Mouse (Mus musculus) embryonic stem cell, embryonic (primary cell): ENCODE measurements around the gene Zfp273.
"Not testable (repeated sequence)": the region's sequence is repeated elsewhere in the genome, so short reads cannot be mapped to it uniquely, and the experiment has no call there.

Experiments used
- CTCF ChIA-PET, 4 experiments: fragments of 300-600 bp in 2 of 4; fragments of 350-600 bp in 2 of 4; sonication (Branson Sonifier 250); formaldehyde crosslinking; loops; one replicate each; lab custom pipeline; 2022; ENCODE audit warnings: inconsistent platforms in 2 of 4; lab: Charles Lee
- POLR2A ChIA-PET, 4 experiments: fragments of 300-600 bp in 2 of 4; fragments of 350-600 bp in 2 of 4; sonication (Branson Sonifier 250); formaldehyde crosslinking; loops; one replicate each; lab custom pipeline; 2022; ENCODE audit warnings: antibody characterized with exemption in 4 of 4, inconsistent platforms in 1 of 4; lab: Charles Lee

The Zfp273 gene

DNA sequence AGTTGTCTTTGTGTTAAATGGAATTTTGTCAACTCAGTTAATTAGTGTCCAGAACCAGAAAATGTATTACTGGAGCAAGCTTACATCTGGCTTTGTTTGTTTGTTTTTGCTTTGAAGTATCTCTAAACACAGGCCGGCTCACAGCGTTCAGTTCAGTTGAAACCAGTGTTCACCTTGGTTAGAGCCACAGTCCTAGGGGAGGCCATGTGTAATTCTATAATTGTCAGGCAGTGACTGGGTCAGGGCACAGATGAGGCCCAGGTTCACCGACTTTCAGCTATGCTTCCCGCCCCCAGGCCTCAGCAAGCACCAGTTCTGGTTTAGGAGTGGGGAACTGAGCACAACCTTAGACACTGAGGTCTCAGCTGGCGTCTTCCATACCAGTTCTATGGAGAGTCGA is 39.6 kb downstream of the Zfp273 start:
- POLR2A ChIA-PET = interaction anchor here in 3 of 4 experiments (0.8 to 1.9 kb wide), 5 partner anchors 8 to 22 kb away, joined by 3 to 7 read pairs (median 4); partner anchors contain the start of gene Gm10037 (in 1 of the 3)
- CTCF ChIA-PET = interaction anchor here in 1 of 4 experiments (0.6 kb wide), 1 partner anchor 8 kb away, joined by 7 read pairs; no protein-coding TSS in a partner anchor

DNA sequence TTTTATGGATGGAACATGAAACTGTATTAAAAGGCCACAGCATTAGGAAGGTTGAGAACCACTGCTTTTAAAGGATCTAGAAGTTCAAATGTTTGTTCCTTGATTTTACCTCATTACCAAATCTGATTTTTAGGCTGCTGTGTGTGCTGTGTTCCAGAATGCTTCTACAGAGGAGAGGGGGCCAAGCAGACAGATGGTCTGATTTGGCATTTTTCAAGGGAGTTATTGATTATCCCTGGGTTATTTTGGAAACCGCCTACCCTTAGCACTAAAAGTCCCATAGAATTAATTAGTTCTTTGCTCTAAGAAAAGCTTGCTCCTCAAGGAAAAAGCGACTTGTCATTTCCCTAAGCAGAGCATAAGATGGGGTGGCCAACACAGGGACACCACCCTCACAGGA is 40.4 kb downstream of the Zfp273 start:
- POLR2A ChIA-PET = interaction anchor here in 3 of 4 experiments (0.6 to 1.9 kb wide), 6 partner anchors 9 to 289 kb away, joined by 3 to 7 read pairs (median 4); partner anchors contain the start of gene Gm10037 (in 1 of the 3)
- CTCF ChIA-PET = no interaction called here

DNA sequence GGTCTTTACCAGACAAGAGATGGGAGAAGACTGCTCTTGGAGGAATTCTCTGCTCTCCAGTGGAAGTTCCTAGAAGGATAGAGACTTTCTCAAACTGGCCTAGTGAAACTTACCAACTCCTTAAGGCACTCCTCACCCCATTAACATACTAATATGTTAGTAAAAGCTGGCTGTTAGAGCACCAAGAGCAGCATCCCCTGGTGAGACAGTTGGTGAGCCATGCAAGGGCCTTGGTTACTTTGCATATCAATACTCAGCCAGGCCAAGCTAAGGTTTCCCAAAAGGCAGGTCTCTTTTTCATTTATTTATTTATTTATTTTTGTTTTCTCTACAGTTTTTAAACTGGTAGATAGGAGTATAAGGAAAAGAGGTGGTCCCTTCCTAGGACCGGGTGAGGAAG is 43.8 kb downstream of the Zfp273 start:
- ChIA-PET CTCF (interaction anchor here (0.7 to 1.6 kb wide), 7 partner anchors 10 to 26 kb away, joined by 3 to 11 read pairs (median 4); partner anchors contain the start of gene Gm10037 (in 1 of the 4)), POLR2A (interaction anchor here in 2 of 4 experiments (0.6 to 1.9 kb wide), 6 partner anchors 13 to 220 kb away, joined by 3 to 8 read pairs (median 4); partner anchors contain the start of genes Gm49345 (in 1 of the 2) and Zfp729a (in 1 of the 2))

DNA sequence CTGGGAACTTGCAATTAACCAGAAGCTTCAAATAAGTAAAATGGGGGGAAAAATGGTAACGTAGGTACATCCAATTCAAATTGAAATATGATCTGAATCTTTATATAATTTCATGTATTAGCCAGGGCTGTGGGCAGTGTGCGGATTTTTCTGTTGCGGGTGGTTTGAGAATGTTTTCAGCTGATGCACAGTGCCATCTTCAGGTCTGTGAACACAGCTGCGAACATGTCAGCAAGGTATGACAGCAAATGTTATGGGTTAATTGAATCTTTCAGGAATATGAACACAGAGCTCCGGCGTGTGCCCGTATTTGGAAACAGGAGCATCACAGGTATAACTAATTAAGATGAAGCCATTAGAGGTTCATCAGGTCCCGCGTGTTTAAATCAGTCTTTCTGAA is 49.0 kb downstream of the Zfp273 start:
- CTCF ChIA-PET = interaction anchor here in 2 of 4 experiments (0.7 to 0.9 kb wide), 2 partner anchors 10 to 32 kb away, joined by 3 read pairs; partner anchors contain the start of gene Gm10037 (in 1 of the 2)
- POLR2A ChIA-PET = interaction anchor here in 1 of 4 experiments (0.8 to 1.1 kb wide), 4 partner anchors 18 to 362 kb away, joined by 3 to 4 read pairs (median 3); partner anchors contain the start of genes Gm49345, Zfp58 and Zfp729a

DNA sequence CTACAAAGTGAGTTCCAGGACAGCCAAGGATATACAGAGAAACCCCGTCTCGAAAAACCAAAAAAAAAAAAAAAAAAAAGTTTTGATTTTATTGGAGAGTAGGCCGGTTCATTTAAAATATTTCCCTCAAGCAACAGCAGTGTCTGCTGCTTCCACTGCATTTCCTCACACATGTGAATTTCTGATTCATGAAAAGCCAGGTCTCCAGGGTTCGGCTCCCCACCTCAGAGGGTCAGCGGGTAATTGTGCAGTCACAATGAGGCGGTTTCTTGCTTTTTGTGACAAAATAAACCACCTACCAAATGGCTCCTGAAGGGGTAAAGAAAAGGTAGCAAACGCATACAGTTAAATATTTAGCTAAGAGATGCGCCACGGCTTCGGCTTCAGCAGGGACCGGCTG is 49.5 kb downstream of the Zfp273 start, which contains the start of gene BC048507:
BC048507 (plus strand) TSS at position 301 of the 400 bp plus-strand sequence.
- CTCF ChIA-PET = interaction anchor here in 2 of 4 experiments (0.7 to 1.1 kb wide), 4 partner anchors 10 to 754 kb away, joined by 3 read pairs; partner anchors contain the start of gene Gm10037 (in 1 of the 2)
- POLR2A ChIA-PET = interaction anchor here in 1 of 4 experiments (0.8 to 1.0 kb wide), 3 partner anchors 18 to 225 kb away, joined by 3 to 4 read pairs (median 3); partner anchors contain the start of genes Gm49345 and Zfp729a

DNA sequence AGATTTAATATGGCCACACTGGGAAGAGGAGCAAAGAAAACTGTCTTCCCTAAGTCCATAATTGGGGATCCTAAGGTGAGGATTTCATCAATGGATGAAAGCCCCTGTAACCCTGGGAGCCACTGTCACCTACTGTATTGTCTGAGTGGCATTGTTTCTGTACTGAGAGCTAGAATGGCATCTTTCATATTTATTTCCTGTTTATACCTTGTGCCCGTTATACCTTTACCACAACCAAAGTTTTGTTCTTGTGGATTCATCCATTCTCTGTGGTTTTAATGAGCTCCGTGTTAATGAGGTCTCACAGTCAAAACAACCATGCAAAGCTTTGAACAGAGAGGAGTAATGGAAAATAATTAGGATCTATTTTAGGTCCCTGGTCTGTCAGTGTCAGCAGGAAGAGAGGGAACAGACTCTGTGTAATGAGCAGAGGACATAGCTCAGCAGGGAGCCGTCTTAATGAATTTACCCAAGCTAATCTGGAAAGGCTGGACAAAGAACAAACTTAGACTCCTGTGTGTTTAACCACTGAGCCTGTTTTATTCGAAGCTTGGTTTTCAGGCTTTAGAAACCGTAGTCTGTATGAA is 51.3 kb downstream of the Zfp273 start:
- ChIA-PET POLR2A (interaction anchor here in 1 of 4 experiments (0.7 to 2.3 kb wide), 6 partner anchors 8 to 34 kb away, joined by 3 to 5 read pairs (median 3); partner anchors contain the start of gene Gm10037), CTCF (interaction anchor here in 3 of 4 experiments (0.6 to 2.1 kb wide), 7 partner anchors 8 to 228 kb away, joined by 3 to 9 read pairs (median 3); no protein-coding TSS in a partner anchor)

DNA sequence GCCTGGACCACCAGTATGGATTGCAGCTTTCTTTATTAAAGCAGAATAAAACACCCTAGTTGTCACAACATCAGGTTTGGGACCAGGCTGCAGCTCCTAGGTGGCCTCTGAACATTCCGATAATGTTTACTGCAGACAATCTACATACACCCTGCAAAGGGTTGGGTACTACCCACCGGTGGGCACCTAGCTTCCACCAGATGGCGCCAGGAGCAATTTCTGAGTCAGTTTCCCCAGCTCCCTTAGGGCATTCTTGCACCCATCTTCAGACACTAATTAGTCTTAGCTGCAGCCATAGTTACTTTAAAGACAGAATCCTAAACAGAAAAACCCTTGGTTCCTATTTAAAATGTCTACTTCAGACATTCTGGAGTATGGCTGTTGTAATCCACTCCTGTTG is 54.4 kb downstream of the Zfp273 start:
- ChIA-PET POLR2A (interaction anchor here in 1 of 4 experiments (0.6 to 1.5 kb wide), 3 partner anchors 21 to 182 kb away, joined by 3 to 4 read pairs (median 3); no protein-coding TSS in a partner anchor), CTCF (interaction anchor here (0.7 to 2.1 kb wide), 11 partner anchors 8 to 201 kb away, joined by 3 to 7 read pairs (median 4); no protein-coding TSS in a partner anchor)

DNA sequence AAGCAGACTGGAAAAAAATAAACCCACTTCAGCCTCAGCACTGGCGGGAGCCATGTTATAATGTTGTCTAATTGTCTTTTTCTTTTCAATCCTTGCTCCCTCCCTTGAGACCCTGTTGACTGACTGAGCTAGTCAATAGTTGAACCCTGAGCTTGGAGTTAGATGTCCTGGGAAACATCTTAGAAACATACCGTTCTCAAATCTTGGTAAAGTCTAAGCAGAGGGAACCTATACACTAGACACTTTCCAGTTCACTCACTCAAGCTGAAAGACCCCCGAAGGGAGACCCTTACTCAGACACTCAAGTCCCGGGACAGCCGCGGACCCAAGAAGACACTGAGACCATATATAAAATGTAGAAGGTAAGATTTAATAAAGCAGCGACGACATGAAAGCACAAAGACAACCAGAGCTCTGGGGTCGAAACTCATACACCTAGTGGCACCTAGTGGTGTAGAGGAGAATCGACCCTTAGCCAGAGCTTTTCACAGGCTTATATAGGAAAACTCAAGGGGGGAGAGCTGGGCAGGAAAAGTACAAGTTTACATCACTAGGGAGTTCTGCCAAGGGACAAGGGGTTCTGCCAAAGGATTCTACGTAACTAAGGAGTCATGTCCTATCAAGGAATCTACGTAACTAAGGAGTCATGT is 62.6 kb downstream of the Zfp273 start:
- POLR2A ChIA-PET = not testable (repeated sequence)
- CTCF ChIA-PET = interaction anchor here in 2 of 4 experiments (0.6 to 0.8 kb wide), 2 partner anchors 8 to 264 kb away, joined by 3 to 4 read pairs; no protein-coding TSS in a partner anchor
